In the genomic region with DNA sequence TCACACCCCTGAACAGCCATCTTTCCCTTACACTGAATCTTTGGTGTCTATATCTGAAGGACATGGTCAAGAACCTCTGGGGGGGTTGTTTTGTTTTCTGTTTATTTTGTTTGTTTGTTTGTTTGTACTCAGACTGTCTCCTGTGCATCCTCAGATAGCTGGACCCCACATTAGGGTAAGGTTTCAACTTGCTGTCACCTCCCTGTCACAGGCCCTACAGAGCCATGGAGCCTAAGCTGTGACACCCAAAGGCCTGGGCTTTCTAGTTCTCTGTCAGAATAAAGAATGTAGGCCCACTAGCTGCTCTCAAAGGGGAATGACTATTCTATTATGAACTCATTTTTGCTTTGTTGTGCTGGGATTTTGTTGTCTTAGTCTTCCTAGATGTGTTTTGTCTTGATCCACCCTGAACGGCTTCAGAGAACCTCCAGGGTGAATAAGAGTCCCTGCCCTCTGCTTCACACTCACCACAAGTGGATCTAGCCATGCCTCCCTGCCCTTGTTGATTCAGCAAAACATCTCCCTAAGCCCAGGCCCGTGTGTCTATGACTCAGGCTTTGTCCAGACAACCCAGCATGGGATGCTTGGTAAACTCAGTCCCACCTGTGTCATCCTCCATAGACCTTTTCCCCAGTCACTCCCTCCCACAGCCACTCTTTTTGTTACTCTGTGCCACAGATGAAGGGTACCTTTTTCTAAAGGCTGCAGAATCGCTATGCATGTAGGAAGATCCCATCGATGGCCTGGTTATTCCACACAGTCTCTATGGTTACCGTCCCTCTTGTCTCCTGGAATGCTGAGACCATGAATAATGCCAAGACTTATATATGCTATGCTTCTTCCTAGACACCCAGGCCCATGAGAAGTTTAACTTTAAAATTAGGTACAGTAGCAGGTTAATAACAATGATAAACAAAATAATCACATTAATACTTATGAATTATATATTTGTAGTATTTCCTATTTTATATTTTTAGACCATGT, we compare ENCODE assay signal across 21 mouse cellular contexts.
"Had no signal": no experiment of that assay in that cellular context is flagged by ENCODE, and none has a peak within 500 bp of the region (broad histone marks: within the 10 kb centered on the region; RNA-seq: fewer than 3 reads in every experiment).

No protein-coding gene starts in this region.

- H3K36me3 ChIP-seq: kidney, embryonic 15.5 days; limb, embryonic 10.5 days; liver, embryonic 12.5 days; liver, embryonic 15.5 days; midbrain, embryonic 10.5 days; neural tube, embryonic 12.5 days; neural tube, embryonic 15.5 days had no signal

- H3K27ac ChIP-seq: kidney, embryonic 15.5 days; limb, embryonic 10.5 days; limb, embryonic 13.5 days; liver, embryonic 12.5 days; liver, embryonic 15.5 days; lung, embryonic 15.5 days; midbrain, embryonic 10.5 days; neural tube, embryonic 12.5 days; neural tube, embryonic 15.5 days had no signal

- DNase-seq: kidney, postnatal 10 days; layer of hippocampus, postnatal 36 days; liver; lung, adult 18-20 months; lung, postnatal 10 days; lung, postnatal 36 days; midbrain, embryonic 14.5 days; right cerebral cortex, adult 18-20 months; right cerebral cortex, postnatal 14 days; right cerebral cortex, postnatal 4 days; thymus, postnatal 25 days had no signal

- H3K4me2 ChIP-seq: kidney, embryonic 15.5 days; limb, embryonic 13.5 days; liver, embryonic 12.5 days; liver, embryonic 15.5 days; lung, embryonic 15.5 days; neural tube, embryonic 12.5 days; neural tube, embryonic 15.5 days had no signal

- H3K27me3 ChIP-seq: kidney, embryonic 15.5 days; limb, embryonic 13.5 days; liver, embryonic 12.5 days; liver, embryonic 15.5 days; lung, embryonic 15.5 days; megakaryocyte, embryonic 14.5 days; neural tube, embryonic 12.5 days; neural tube, embryonic 15.5 days had no signal

- ATAC-seq: liver, embryonic 12.5 days had no signal

- H3K9ac ChIP-seq: kidney, embryonic 15.5 days; limb, embryonic 13.5 days; liver, embryonic 12.5 days; liver, embryonic 15.5 days; lung, embryonic 15.5 days; neural tube, embryonic 12.5 days; neural tube, embryonic 15.5 days had no signal

- H3K4me3 ChIP-seq: kidney, embryonic 15.5 days; limb, embryonic 10.5 days; limb, embryonic 13.5 days; liver, embryonic 12.5 days; liver, embryonic 15.5 days; lung, embryonic 15.5 days; megakaryocyte, embryonic 14.5 days; midbrain, embryonic 10.5 days; neural tube, embryonic 12.5 days; neural tube, embryonic 15.5 days had no signal

- H3K4me1 ChIP-seq: liver, embryonic 12.5 days; liver, embryonic 15.5 days; megakaryocyte, embryonic 14.5 days; neural tube, embryonic 12.5 days; neural tube, embryonic 15.5 days had no signal

- H3K9me3 ChIP-seq: kidney, embryonic 15.5 days; limb, embryonic 10.5 days; limb, embryonic 13.5 days; liver, embryonic 12.5 days; liver, embryonic 15.5 days; lung, embryonic 15.5 days; megakaryocyte, embryonic 14.5 days; midbrain, embryonic 10.5 days; neural tube, embryonic 12.5 days; neural tube, embryonic 15.5 days had no signal
